Mouse (Mus musculus): ENCODE data around the gene Olfr316.
"Not testable (repeated sequence)": the region's sequence is repeated elsewhere in the genome, so short reads cannot be mapped to it uniquely, and the experiment has no call there.

The Olfr316 gene

DNA sequence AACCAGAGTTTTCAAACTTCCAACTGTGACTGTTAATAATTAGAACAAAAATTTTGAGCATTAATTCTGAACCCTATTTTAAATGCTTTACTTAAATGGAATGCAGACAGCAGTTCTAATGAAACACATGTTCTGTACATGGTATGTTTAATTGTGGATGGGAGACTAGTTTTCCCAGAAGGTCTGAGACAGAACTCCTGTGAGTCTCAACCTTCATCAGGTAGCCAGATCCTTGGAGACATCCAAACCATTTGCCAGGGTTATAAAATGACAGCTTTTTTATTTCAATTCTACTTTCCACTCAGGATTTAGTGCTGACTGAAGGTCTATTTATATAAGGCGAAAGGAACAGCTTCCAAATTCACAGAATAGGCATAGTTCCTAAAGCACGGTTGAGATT lies at the start of gene Olfr316:
TSS of gene Olfr316 (plus strand) at position 301 of the 400 bp plus-strand sequence.
- no peak for DNase-seq

GRCm38 (mm10) chr11:58709086-58709485 lies 43.4 kb upstream of the Olfr316 start:
- DNase-seq: no peak

DNA sequence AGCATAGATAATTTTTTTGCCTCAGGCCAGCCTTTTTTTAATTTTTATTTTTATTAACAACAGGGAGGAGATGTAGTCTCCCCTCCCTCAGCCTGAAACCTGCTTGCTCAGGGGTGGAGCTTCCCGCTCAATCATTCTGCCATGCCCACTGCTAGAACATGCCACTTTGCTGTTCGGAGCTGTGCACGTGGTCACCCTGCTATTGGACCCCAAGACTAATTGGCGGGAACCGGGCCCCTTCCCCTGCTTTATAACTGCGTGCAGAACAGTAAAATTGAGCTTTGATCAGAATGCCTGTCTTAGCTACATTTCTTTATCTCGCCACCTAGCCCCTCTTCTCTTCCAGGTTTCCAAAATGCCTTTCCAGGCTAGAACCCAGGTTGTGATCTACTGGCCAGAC lies 34.8 kb upstream of the Olfr316 start:
- not testable (repeated sequence) for DNase-seq

DNA sequence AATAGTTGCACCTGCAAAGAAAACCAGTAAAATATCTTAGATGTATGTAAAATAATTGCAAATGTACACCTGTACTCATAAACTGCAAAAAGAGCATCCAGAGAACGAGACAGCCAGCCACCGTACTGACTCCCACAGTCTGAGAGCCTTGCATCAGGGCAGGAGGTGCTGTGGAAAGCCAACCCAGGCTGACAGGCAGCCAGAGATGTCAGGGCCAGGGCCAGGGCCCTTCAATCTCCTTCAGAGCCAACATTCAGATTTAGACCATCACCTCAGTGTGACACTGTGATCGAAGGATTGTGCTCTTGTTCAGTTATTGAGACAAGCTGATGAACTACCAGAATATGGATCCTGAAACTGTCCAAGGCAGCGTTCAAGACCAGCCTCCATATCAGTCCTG lies 32.8 kb upstream of the Olfr316 start:
- no peak for DNase-seq

DNA sequence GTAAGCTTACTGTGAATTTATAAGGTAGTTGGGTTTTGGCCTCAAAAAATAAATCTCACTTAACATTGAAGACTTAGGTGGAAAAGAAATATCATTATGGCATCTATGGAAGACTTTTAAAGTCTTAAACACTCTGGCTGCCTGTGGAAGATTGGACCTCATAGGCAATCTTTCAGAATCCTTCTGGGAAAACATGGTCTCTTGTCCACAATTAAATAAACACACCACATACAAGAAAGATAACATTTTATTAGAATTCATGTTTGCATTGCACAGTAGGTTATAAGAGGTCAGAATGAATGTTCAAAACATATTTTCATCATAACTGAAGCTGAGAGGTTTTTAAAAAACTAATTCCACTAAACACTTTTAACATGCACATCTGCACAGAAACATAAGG lies 28.6 kb upstream of the Olfr316 start, which contains the start of gene Olfr318:
TSS of gene Olfr318 (minus strand) at position 101 of the 400 bp plus-strand sequence.
- DNase-seq: no peak

DNA sequence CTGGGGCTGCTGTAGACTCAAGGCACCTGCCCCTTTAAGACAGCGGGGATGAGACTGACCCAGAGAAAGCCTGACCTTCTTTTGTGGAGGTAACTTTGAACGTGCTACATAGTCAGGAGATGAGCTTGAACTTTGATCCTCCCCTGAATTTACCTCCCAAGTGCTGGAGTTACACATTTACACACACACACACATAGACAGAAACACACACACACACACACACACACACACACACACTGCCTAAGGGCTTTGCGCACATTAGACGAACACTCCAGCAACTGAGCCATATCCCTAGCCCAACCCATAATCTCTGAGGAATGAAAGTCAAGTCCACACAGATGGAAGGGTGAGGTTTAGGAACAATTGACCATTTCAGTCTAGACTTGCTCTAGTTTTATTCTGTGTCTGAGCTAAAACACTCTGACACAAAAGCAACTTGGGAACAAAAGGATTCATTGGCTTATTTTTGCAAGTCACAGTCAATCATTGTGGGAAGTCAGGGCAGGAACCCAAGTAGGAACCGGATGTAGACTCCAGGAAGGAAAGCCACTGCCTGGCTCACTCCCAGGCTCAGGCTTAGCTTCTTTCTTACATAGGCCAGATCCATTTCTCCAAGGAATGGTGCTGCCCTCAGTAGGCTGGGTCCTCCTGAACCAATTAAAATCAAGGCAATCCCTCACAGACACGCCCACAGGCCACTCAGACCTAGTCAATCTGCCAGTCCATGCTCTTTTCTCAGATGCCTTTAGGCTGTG lies 24.5 kb upstream of the Olfr316 start:
- DNase-seq: not testable (repeated sequence)

- DNase-seq: peak; percentile 7
These were observed 19.2 kb upstream of the Olfr316 start for GRCm38 (mm10) chr11:58733372-58733771.

DNA sequence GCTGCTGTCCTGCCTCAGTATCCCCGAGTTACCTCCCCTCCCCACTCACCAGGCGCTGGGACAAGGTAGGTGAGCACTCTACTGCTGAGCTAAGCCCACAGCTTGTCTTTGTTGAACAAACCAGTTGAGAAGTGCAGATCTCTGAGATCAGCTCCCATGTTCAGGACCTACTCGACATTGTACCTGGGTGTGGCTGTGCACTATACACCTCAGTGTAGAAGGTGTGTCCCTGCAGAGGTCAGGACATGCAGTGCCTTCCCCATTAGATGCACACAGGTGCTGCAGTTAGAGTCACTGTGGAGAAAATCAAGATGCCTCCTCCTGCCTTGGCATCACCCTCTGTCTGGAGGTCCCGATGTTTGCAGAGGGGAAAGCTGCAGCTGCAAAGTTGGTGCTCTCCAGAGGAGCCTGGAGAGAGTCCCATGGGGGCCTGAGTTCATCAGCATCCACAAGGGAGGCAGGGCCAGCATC lies 13.7 kb upstream of the Olfr316 start, which contains the start of gene Olfr317:
TSS of gene Olfr317 (minus strand) at position 421 of the 471 bp plus-strand sequence.
- DNase-seq: no peak

GRCm38 (mm10) chr11:58751096-58751495 lies 1.4 kb upstream of the Olfr316 start:
- not testable (repeated sequence) for DNase-seq

DNA sequence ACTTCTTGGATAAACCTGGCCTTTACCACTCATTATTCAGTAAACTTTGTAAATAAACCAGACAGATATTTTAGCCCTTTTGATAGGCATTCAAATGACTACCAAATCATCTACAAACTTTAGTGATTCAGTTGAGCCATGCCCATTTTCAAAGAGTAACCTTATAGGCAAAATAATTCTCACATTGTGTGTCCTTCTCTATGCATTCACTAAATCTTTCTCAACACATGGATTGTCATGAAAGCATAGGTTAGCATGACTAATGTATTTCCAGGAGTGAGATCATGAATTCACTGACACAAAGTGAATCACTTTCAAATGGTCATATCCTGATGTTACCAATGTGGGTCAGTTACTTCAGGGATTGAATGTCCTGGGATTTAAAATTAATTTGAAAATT lies 20.4 kb downstream of the Olfr316 start, which contains the start of gene Olfr315:
TSS of gene Olfr315 (plus strand) at position 301 of the 400 bp plus-strand sequence.
- no peak for DNase-seq

- no peak for DNase-seq
These were observed 30.1 kb downstream of the Olfr316 start, which contains the start of gene Olfr314 for GRCm38 (mm10) chr11:58782480-58783089. TSS of gene Olfr314 (plus strand) at chr11:58782952.

- no peak for DNase-seq
These were observed 31.6 kb downstream of the Olfr316 start for GRCm38 (mm10) chr11:58784182-58784581.

DNA sequence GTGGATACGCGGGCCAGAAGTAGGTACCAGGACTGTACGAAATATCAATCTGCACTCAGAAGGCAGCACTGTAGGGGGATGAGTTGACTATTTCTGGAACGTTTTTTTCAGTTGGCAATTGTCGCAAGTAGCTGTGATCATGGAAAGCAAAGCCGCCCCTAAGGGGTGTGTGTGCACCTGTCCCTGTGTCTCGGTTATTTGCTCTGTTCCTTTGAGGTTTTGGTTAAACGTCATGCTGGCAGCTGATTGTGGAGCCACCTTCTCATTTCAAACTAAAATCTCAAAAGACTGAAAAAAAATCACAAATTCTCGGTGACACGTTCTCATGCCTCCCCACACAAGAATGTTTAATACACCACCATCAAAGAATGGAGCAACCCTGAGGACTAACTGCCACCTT lies 35.1 kb downstream of the Olfr316 start:
- no peak for DNase-seq

- no peak for DNase-seq
These were observed 35.8 kb downstream of the Olfr316 start for GRCm38 (mm10) chr11:58788346-58788745.

GRCm38 (mm10) chr11:58789532-58789931 lies 37.0 kb downstream of the Olfr316 start:
- DNase-seq: no peak

GRCm38 (mm10) chr11:58790053-58790452 lies 37.5 kb downstream of the Olfr316 start:
- no peak for DNase-seq

GRCm38 (mm10) chr11:58790646-58791045 lies 38.1 kb downstream of the Olfr316 start:
- DNase-seq: no peak

- DNase-seq: no peak
These were observed 43.3 kb downstream of the Olfr316 start for GRCm38 (mm10) chr11:58795856-58796255.

- no peak for DNase-seq
These were observed 44.3 kb downstream of the Olfr316 start for GRCm38 (mm10) chr11:58796850-58797249.

DNA sequence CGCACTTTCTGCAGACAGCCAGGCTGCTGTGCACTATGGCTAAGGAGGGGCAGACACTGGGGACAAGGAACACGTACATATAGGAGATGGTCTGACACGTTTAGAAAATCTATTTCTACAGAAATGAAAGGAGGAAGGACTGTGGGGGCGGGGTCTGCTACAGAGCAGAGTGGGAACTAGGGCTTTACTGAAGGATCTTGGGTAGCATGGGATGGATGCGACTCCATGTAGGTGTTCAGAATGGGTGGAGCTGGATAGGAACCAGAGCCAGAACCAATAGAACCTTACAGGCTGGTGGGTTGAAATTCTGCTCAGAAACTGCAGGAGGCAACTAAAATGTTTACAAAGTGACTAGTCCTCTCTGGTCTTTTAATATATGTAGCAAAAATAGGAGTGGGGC lies 47.2 kb downstream of the Olfr316 start:
- no peak for DNase-seq

DNA sequence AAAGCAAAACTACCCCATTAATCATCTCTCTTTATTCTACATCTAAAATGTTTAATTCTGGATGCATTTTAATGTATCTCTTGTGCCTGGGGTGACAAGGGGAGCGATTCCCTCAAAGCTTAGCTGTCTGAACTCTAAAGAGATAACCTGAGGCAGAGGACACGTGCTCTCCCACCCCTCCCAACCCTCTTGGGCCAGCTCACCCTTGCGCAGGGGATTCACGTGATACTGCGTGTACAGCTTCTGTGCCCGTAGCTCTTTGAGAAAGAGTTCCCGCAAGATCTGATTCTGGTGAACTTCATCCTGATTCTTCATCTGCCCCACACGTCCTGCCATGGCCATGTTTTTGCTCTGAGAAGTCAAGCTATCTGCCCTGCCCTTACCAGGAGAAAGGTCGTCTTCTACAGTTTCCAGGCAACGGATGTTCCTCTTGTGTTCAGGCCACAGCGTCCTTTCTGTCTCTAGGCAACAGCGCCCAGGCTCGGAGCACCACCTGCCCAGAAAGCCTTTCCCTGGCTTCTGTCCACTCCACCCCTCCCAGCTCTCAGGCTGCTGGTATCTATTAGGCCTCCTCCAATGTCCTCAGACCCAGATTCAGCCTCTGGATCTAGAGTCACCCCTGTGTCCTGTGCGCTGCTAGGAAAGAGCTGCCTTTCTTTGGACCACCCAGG lies 49.2 kb downstream of the Olfr316 start, which contains the start of gene Fam183b:
TSS of gene Fam183b (minus strand) at position 403 of the 671 bp plus-strand sequence.
- peak; percentile 69 for DNase-seq

GRCm38 (mm10) chr11:58803871-58804270 lies 51.3 kb downstream of the Olfr316 start:
- DNase-seq: no peak

GRCm38 (mm10) chr11:58804393-58804792 lies 51.9 kb downstream of the Olfr316 start:
- no peak for DNase-seq

Data from embryo, embryonic 11 days (tissue).